Mouse (Mus musculus): ENCODE results near the gene Zfp740.

Zfp740 gene

DNA sequence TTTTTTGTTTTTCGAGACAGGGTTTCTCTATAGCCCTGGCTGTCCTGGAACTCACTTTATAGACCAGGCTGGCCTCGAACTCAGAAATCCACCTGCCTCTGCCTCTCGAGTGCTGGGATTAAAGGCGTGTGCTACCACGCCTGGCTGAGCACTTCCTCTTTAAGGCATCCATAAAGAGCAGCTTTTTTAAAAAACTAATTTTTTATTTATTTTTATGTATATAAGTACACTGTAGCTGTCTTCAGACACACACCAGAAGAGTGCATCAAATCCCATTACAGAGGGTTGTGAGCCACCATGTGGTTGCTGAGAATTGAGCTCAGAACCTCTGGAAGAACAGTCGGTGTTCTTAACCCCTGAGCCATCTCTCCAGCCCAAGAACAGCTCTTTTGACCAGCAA is 22.6 kb downstream of the Zfp740 start:
- peak; percentile 38 for DNase-seq (ENCODE audit: low read depth, low spot score)

DNA sequence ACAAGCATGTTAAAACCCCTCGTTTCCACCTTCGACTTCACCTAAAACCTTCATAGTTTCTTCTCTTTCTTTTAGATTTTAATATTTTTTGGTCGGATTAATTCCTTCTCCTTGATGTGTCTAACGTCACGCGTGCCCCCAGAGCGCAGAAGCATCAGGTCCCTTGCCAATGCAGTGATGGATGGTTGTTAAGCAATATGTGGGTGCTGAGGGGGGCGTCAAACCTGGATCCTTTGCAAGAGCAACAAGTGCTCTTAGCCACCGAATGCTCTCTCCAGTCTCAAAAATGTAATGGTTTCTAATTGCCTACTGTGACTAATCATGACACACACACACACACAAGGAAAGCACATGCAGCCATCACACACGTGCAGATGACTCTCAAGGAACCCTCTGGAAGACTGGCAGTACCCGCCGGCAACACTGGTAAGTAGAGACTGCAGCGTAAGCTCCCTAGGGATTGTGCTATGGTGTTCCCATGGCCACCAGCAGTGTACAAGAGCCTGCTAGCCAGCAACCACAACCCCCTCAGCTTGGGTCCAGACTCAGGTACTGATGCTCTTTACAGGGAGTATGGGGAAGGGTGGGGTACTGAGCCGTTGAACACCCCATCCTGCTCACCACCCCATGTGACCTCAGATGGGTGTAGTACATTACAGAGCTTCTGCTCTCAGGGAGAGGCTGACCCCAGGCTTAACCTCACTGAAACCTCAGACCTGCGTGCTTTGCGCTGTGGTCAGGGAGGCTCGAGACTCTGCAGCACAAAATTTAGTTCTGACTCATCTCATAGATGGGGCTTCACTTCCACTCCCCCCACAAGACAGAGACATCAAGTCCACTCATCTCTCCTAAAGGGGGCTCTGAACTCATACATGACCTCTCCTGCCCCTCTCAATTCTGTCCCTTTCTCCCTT is 27.6 kb downstream of the Zfp740 start:
- DNase-seq (ENCODE audit: low read depth, low spot score) = no peak

DNA sequence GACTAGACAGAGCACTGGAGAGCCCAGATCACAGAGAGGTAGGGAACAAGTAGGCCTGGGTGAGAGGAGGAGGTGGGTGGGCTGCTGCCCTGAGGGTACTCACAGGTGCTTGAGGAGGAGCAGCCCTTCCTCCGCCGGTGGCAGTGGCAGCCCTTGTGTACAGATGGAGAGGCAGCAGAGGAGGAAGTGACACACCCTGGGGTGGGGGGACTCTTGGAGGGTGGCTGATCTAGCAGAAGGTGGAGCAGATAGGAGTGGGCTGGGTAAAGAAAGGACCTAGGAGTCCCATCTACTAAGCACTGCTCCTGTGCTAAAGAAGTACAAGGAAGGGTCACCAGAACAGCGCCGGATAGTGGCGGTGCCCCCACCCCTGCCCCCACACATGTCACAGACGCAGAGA is 28.7 kb downstream of the Zfp740 start, which contains the start of gene Itgb7:
Itgb7 (minus strand) TSS at position 197 of the 400 bp plus-strand sequence.
- peak; percentile 32 for DNase-seq (ENCODE audit: low read depth, low spot score)

DNA sequence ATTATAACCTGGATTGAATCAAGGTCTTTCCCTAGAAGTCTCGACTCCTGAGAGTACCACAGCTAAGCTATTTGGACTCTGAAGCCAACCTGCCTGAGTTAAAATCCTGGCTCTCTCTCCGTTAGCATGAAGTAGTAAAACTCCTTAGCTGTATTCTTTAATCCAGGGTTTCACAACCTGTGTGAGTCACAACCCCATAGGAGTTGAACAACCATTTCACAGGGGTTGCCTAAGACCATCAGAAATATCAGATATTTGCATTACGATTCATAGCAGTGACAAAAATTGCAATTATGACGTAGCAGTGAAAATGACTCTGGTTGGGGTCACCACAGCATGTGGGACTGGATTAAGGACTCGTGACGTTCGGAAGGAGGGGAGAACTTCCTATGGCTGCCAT is 29.7 kb downstream of the Zfp740 start:
- DNase-seq (ENCODE audit: low read depth, low spot score) = no peak

DNA sequence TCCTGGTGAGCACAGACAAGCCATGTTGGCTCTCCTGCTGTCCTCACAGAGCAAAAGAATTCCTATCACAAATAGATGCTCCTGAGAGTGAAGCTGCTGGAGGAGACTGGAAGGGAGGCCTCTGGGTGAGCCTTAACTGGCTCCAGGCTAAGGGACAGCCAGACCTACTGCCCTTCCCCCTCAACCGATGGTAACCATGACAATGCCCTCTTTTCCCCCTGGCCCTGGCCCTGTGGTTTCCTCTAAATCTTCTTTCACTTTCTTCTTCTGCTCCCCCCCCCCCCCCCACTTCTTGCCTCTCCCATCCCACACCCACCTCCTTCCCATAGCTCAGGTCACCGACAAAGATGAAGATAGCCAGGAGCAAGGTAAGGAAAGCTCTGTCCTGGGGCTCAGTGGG is 30.8 kb downstream of the Zfp740 start:
- DNase-seq (ENCODE audit: low read depth, low spot score) = no peak

DNA sequence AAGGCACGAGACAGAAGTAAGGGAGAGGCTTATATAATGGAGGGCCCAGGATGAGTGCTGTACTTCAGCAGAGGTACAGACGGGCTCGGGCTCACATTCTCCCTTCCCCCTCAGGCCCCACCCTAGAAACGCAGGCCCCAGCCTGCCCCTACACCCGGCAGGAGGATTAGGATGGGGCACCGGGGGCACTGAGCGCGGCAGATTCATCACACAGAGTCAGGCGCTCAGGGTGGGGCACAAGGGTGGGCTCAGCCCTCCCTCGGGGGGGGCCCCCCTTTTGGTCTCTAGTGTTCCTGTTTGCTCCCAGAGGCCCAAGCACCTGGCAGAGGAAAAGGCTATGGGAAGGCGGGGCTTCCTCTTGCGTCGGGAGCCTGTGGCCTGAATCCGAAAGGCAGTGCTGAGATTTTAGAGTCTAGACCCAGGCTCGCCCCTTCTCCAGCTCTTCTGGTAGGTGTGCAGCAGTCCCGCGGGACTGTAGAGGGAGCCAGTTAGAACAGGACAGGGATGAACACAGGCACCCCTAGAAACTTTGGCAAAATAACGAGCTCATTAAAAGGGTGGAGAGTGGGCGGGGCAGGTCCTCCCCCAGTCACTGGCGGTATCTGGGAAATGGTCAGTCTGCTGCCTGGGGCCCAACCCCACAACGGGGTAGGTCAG is 32.5 kb downstream of the Zfp740 start:
- no peak for DNase-seq (ENCODE audit: low read depth, low spot score)

DNA sequence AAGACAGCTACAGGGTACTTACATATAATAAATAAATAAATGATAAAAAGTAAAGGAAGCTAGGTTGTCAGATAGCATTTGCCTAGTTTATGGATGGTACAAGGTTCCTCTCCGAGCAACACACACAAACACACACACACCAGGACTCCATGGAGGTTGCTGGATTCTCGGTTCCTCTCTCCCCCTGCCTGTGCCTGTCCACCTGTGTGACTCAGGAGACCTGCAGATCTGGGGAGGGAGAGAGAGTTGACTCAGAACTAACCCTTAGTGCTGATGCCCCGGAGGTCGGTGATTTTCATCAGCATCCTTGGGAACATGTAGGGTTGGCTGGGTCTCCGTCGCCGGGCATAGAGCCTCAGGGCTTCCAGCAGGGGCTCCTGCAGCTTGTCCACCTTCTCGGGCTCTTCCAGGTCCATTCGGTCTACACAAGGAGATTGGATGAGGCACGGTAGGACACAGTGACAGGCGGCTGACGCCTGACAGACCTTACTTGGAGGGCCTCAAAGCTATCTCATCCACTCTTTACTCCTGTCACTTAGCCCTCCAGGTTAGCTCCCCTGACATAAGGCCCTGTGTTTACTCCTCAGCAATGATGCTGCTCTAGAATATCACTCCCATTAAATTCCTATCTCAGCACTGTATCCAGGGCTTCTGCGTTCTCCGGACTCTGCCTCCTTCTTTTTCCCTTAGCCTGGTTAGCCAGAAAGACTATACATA is 35.7 kb downstream of the Zfp740 start:
- no peak for DNase-seq (ENCODE audit: low read depth, low spot score)

DNA sequence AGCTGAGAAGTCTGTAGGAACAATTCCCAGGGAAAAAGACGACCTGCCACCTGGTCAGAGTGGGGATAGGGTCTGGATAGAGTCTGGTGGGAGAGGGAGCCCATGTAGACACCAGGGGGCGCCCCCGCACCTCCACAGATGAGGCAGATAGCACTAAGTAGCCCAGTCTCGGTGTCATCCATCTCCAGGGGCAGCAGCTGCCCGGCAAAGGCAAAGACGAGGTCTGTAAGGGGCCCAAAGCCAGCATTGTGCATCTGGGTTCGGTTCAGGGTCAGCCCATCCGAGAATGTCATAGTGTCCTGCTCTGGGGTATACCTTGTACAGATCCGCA is 36.2 kb downstream of the Zfp740 start:
- peak; percentile 74 for DNase-seq (ENCODE audit: low read depth, low spot score)

DNA sequence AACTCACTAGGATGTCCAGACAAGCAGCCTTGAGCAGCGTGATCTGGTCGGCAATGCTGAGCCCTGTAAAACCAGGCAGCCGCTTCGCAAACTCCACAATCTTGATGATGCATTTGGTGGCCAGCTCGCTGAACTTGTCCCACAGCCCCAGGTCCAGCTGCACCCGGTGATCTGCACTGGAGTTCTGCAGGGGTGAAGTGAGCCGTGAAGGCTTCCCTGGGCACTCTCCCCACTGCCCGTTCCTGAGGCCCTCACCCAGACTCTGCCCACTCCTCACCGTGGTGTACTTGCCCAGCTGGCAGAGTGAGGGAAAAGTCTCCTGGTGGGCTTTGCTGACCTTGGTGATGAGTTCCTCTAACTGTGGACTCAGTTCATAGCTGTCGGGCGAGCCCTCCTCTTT is 36.8 kb downstream of the Zfp740 start:
- DNase-seq (ENCODE audit: low read depth, low spot score) = no peak

DNA sequence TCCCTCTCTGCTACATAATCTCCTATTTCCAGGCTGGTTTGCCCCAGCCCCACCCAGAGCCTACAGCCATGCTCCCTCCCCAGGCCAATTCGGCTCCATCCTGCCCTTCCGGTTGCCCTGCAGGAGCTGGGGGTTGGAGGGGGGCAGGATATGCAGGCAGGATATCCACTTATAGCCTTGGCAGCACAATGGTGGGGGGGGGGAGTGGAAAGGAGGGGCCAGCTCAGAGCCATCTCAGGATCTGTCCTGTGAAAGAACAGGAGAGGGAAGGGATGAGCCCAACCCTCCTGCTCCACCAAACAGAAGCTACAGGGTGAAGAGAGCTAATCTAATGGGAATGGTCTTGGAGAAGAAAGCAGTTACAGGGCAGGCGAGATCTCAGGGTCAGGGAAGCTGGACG is 37.6 kb downstream of the Zfp740 start:
- DNase-seq (ENCODE audit: low read depth, low spot score) = no peak

DNA sequence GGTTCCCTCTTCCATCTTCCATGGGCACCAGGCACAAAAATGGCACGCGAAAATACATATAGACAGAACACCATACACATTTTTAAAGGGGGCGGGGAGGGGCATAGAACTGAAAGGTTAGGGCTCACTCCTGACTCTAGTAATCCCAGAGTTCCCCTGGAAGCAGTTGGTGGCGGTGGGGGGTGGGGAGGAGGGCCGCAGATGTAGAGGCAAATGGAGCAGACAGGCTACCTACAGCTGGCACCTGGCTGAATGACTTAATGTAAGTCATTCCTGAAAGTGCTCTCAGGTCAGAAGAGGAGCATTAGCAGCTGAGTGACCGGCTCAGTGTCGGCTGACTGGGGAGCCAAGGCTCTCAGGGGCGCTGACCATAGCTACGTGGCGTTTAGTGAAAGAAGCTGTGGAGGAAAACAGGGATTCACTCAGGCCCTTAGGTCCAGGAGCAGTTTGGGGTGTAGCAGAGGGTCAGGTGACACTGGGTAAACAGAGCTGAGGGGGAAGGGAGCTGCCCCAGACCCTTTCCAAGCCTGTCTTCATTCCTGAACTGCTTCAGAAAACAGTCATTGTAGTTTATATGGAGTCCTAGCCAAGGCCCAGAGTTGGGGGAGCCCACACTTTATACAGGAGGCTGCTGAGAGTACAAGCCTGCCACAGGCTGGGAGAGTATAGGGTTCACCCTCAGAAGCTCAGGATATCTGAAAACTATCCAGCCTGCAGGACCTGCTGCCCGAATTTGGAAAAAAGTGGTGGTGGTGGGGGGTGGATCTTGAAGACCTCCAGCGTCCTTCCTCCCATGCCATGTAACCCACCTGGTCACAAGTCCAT is 39.6 kb downstream of the Zfp740 start:
- DNase-seq (ENCODE audit: low read depth, low spot score) = no peak

DNA sequence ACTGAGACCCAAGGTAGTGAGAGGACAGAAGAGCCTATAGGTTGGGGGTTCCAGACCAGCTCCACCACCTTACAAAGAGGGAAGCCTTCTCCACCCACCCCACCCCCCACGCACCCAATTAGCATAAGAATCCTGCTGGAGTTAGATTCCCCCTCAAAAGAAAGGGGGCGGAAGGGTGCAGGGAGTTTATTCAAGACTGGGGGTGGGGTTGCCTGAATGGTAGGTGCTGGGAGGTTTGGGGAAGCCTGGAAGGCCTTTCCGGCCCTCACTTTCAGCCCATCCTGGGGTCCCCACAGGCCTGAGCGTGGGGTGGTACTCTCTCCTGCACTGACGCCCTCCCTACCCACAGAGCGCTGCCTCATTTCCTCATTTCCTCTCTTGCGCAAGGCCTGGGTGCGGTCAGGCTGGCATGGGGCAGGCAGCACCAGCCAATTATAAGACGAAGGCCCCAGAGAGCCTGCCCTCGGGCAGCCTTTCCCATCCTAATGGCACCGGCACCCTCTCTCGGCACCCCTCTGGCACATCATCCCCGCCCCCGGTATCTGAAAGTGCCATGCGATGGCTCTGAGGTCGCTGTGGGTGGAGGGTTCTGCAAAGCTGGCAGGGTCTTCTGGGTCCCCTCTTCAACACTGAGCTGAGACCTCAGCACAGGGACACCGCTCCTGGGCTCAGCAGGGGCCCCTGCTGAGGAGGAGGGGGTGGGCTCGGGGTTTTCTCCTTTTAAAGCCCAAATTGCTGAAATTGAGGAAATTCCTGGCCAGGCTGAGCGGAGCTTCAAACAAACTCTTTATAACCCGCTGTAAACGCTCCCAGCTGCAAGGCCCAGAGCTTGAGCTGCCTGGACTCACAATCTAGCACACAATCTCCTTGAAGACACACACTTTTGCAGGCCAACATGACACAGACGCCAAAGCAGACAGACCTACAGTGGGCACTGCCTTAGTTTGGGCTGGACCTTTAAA is 40.5 kb downstream of the Zfp740 start:
- DNase-seq (ENCODE audit: low read depth, low spot score) = no peak

DNA sequence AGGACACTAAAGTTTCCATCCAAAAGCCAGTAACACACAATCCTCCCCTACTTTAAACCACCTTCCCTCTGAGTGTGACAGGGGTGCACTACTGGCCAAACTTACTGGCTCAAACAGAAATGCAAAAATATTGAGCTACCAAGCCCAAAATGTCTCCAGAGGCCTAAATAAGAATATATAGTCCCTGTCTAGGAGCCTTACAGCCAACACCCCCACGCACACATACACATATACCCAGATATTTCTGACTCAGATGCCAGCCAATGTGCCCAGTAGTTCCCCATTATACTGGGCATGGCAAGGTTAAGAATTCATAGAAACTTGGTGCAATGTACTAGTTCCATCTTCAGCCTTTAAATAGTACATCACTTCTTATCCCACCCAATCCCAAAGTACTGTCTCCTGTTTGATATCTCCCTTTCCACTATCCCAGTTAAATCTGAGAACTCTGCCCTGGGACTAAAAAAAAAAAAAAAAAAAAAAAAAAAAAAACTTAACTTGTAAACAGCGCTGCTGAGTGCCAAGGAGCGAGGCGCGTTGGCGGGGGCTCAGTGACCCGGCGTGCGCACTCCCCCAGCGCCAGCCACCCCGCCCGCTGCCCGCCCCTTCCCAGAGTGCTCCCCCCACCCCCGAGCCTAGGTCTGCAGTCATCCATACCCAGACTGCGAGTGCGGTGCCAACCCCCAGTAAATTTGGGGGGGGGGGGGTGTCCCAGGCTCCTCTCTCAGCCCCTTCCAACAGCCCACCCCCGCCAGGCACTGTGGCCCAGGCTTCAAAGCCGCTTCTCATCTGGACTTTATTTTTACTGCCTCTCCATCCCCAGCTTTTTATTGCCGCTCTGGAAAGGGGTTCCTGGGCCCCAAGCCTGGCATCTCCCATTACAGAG is 41.5 kb downstream of the Zfp740 start:
- no peak for DNase-seq (ENCODE audit: low read depth, low spot score)

DNA sequence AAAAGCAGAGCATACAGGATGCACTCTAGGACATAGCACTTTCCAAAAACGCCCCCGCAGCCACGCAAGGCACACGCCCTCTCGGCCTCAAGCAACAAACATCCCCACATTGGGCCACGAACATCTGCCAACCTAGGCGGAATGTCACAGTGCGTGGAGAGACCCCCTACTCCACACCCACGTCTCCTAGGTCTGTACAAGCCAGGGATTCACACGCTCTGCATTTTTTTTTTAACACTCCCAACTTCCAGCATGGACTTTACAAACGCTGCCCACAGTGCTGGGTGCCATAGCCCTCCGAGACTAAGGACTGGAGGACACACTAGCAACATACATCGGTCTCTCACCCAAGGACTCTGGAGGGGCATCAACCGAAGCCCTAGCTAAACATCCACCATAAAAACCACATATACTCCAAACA is 42.4 kb downstream of the Zfp740 start:
- no peak for DNase-seq (ENCODE audit: low read depth, low spot score)

DNA sequence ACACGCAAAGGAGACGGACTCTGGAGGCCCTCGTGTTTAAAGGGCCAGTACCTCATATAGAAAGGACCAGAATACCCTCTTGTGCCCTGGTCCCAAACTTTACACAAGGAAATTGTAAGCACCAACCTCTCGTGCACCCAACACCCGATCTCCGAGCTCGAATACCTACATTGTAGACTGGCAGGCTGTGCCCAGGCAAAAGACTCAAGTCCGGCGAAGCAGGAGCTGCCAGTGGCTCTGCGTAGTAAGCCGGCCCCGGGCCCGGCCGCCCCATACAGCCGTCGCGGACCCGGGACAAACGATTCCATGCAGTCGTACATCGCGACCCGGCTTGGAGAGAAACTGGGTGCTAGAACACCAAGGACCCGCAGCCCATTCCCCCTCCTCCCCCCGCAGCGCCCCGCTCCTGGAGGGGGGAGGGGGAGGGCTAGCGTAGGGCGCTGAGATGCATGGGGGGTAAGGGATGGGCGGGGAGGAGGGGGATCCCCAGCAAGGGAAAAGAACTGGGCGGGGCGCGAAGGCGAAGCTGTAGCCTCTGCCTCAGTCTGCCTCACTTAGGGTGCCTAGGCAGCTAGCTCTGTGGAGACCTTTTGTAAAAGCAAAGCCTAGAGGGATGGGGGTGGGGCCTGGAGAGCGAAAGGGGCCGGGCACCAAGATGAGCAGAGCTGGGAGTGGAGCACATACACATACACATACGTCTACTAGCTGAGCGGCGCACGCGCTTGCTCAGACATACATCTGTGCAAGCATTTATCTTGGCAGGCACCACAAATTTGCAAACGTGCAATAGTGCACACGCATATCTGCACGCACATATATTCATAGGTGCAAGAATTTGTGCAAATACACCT is 43.1 kb downstream of the Zfp740 start:
- DNase-seq (ENCODE audit: low read depth, low spot score) = peak; percentile 50

DNA sequence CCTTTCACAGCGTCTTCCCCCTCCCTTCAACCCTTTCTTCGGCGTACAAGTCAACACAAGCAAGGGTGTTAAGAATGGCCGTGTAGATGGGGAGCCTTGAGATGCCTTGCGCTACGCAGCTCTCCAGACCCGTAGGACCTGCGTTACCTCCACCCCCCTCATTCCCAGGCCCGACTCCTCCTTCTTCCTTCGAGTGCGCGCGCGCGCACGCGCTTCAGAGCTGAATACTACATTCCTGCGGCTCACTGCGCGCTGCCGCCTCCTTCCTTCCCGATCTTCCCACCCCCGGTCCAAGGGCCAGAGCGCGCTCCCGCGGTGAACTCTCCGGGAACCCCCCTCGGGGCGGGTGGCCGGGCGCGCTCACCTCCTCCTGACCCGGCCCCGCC is 43.8 kb downstream of the Zfp740 start:
- DNase-seq (ENCODE audit: low read depth, low spot score) = peak; percentile 78

DNA sequence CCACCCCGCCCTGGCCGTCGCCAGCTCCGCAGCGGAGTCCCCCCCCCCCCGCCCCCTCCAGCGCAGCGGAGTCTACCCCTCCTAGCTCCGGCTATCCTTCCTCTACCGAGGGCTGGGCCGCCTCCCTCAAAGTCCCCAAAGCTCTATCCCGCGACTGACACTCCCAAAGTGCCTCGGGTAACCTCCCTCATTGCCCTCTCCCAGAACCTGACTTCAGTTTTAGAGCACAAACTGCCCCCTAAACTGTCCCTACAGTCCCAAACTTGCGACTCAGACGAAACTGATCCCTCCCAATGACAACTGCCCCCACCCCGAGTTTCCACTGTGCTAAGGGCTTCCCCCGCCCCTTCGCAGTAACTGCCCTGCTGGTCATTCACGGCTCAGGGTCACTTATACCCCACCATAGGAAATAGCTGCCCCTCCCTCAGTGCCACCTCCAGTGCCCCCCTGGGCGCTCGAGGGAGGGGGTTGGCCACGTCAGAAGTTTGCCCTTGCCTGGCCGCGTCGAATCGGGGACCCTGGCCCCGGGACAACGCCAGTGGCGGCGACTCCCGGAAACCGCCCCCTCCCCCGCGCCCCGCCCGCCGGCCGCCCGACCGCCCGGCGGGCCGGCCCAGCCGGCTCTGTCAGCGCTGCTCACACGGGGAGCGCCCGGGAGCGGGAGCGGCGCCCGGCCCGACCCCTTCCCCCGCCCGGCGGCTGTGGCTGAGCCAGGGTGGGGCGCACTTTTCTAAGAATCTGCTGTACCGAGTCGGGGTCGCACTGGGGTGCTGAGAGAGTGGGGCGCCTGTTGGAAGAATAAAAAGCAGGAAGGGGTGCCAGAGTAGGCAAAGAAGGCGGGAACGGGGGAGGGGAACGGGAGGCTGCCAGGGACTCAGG is 44.4 kb downstream of the Zfp740 start:
- peak; percentile 43 for DNase-seq (ENCODE audit: low read depth, low spot score)

All from A20 (cell line).